Mouse (Mus musculus): ENCODE data around the gene Tsnaxip1.

- TF ChIP-seq CTCF (IDR thresholded peaks at IDR 0.05; ENCODE audit: low read depth, low read length) (no peak), POLR2A (IDR thresholded peaks at IDR 0.05; ENCODE audit: borderline replicate concordance, low read depth, low read length) (no peak)
Observed at GRCm38 (mm10) chr8:105799091-105799812, 28.3 kb upstream of the Tsnaxip1 start.
